Mouse (Mus musculus) heart, adult 2 months (tissue): ENCODE data around the gene Slc39a2.

Experiments
- EP300 ChIP-seq: fragments of 200-500 bp; IDR thresholded peaks from 2 replicates; pipeline ENCODE4 v1.6.1; 2011; ENCODE audit warnings: low read depth, low read length, control low read depth; ENCODE audit not compliant: insufficient read depth
- POLR2A ChIP-seq: fragments of 200-500 bp; IDR thresholded peaks from 2 replicates; pipeline ENCODE4 v1.6.1; 2011; ENCODE audit warnings: mild to moderate bottlenecking, low read depth, low read length, control low read depth; ENCODE audit not compliant: insufficient read depth

DNA sequence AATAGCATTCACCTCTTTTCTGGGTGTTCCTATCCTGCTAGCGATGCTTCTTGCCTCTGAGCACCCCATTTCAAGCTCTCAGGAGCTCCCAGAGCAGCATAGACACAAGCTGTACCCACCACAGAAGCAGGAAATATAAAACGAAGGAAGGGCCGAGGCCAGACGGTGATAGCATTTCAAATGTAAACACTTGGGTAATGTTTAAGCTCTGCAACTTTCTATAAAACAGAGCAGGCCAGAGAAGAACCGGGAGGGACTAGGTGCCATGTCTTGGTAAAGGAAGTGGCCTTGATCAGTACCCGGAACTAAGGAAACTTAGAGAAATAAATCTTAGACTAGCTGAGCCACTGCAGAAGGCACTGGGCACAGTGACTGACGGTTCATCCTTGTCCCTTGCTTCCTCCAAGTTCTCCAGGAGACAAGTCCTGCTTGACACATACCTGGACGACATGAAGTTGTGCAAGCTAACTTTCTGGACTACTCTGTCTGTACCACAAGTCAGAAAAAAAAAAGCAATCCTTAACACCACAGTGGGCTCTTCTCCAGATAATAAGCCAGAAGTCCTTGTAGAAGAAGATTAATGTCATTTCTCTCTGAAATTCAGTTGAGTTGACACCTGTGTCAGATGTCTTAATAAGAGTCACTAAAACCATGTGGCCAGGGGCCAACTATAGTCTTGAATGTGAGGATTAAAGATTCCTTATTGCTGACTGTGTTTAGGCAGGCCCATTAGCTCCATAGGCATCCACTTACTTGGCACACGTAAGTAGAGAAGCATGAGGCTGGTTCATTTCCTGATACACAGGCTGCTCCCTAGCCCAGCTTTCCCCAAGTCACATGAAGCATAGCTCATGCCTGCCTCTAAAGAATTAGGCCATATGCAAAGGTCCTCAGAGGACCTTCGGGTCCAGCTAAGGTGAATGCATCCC lies 39.7 kb downstream of the Slc39a2 start:
- TF ChIP-seq POLR2A = no peak
- no peak for TF ChIP-seq EP300
